Mouse (Mus musculus): ENCODE data around the gene Dnaaf1.

DNA sequence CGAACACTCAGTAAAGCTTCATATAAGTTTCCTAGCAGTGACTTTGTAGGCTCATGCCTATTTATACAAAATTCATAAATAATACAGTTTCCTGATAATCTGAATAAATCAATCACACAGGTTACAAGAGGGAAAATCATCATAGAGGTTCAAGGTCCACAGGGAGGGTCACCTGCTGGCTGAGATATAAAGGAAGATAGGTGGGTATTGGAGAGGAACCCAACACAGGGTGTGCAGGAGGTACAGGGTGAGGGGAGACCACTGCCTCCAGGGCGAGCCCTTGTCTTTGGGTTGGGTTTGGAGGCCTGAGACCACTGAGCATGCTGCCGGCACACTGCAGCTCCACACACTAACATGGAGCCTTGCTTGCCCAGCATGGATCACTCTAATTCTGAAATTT is 43.6 kb upstream of the Dnaaf1 start:
- TF ChIP-seq CTCF (IDR thresholded peaks at IDR 0.05; ENCODE audit: insufficient read depth, low read depth, low read length) (no peak), POLR2A (IDR thresholded peaks at IDR 0.05; ENCODE audit: insufficient read depth, low read depth, low read length) (no peak)
